ENCODE assay signal across 12 mouse cellular contexts in the genomic region with DNA sequence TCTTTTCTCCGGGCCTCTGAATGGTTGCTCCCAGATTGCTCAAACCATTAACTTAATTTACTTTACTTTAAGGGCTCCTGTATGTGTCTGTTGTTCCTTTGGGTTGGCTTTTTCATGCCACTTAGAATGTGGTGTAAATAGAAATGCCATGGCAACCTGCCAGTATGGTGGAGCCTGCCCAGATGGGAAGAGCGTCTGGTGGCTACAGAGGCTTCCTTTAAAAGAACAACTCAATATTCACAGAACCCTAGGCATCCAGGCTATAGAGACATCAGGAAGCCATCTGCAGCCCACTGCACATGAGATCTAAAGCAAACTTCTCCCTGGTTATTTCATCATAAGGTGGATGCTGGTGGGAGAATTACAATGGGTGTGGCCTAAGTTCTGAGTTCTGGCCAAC. TPM values are rescaled to one million over a fixed set of nuclear protein-coding genes. Genes with fewer than 3 reads are reported as not detected.
DNase-seq lines count a peak whose midpoint lies in the region; ATAC-seq and TF ChIP-seq lines count a peak whose summit lies in the region.
"Had no signal": no experiment of that assay in that cellular context is flagged by ENCODE, and none has a peak within 500 bp of the region (broad histone marks: within the 10 kb centered on the region; RNA-seq: fewer than 3 reads in every experiment).

No protein-coding gene starts in this region.

- H3K4me3 ChIP-seq in hindbrain, embryonic 14.5 days (replicated peaks; ENCODE audit: low read length) = no peak overlapping the region
- no peak overlapping the region for H3K4me3 ChIP-seq in hindbrain, embryonic 16.5 days (ENCODE audit: low read length)
- H3K4me3 ChIP-seq in liver, postnatal 0 days (ENCODE audit: low read depth, low read length) = no peak overlapping the region
- H3K4me3 ChIP-seq: embryonic facial prominence, embryonic 12.5 days; liver, embryonic 15.5 days; midbrain, embryonic 10.5 days; stomach, embryonic 15.5 days had no signal

- no peak overlapping the region for H3K9ac ChIP-seq in hindbrain, embryonic 14.5 days
- no peak overlapping the region for H3K9ac ChIP-seq in hindbrain, embryonic 16.5 days (ENCODE audit: low read depth, low read length)
- H3K9ac ChIP-seq in liver, postnatal 0 days (replicated peaks) = no peak overlapping the region
- H3K9ac ChIP-seq: embryonic facial prominence, embryonic 12.5 days; liver, embryonic 15.5 days; stomach, embryonic 15.5 days had no signal

- no peak for TF ChIP-seq CTCF in liver, postnatal 0 days (IDR thresholded peaks at IDR 0.05; ENCODE audit: low read depth)

- H3K4me1 ChIP-seq in hindbrain, embryonic 14.5 days (replicated peaks; ENCODE audit: control insufficient read depth, insufficient read depth, low read length) = no peaks in the 10 kb centered on the region
- H3K4me1 ChIP-seq in hindbrain, embryonic 16.5 days (ENCODE audit: control insufficient read depth, insufficient read depth, low read depth, low read length) = no peaks in the 10 kb centered on the region
- H3K4me1 ChIP-seq in liver, postnatal 0 days (ENCODE audit: insufficient read depth) = no peaks in the 10 kb centered on the region
- H3K4me1 ChIP-seq: embryonic facial prominence, embryonic 12.5 days; liver, embryonic 15.5 days; midbrain, embryonic 10.5 days; stomach, embryonic 15.5 days had no signal

- 64% methylated on average over 2 of the region's 2 CpGs for WGBS in hindbrain, embryonic 14.5 days
- WGBS in hindbrain, embryonic 16.5 days = 51% methylated on average over 2 of the region's 2 CpGs
- 64% methylated on average over 2 of the region's 2 CpGs for WGBS in liver, postnatal 0 days (ENCODE audit: insufficient replicate concordance)

- no peaks in the 10 kb centered on the region for H3K36me3 ChIP-seq in hindbrain, embryonic 14.5 days (replicated peaks; ENCODE audit: control insufficient read depth, insufficient read depth)
- H3K36me3 ChIP-seq in hindbrain, embryonic 16.5 days (ENCODE audit: control insufficient read depth, insufficient read depth, low read length) = no peaks in the 10 kb centered on the region
- H3K36me3 ChIP-seq in liver, postnatal 0 days (replicated peaks; ENCODE audit: insufficient read depth, low read length) = no peaks in the 10 kb centered on the region
- H3K36me3 ChIP-seq: liver, embryonic 15.5 days; midbrain, embryonic 10.5 days; stomach, embryonic 15.5 days had no signal

- H3K9me3 ChIP-seq in hindbrain, embryonic 14.5 days (ENCODE audit: control insufficient read depth, low read length) = 0 out of 2 replicates have a peak, but pooled peaks cover 4% of the 10 kb centered on the region
- H3K9me3 ChIP-seq in hindbrain, embryonic 16.5 days (ENCODE audit: control insufficient read depth, low read length) = no peaks in the 10 kb centered on the region
- peaks cover 3% of the 10 kb centered on the region; the same call in 1 of the 2 replicates for H3K9me3 ChIP-seq in liver, postnatal 0 days (ENCODE audit: low read length)
- H3K9me3 ChIP-seq: liver, embryonic 15.5 days; stomach, embryonic 15.5 days had no signal

- ATAC-seq in hindbrain, embryonic 14.5 days (ENCODE audit: low FRiP score) = no peak
- no peak for ATAC-seq in hindbrain, embryonic 16.5 days
- no peak for ATAC-seq in liver, postnatal 0 days
- ATAC-seq: intestine, postnatal 0 days had no signal

- H3K27ac ChIP-seq in hindbrain, embryonic 14.5 days = no peak overlapping the region
- H3K27ac ChIP-seq in hindbrain, embryonic 16.5 days (ENCODE audit: low read depth, low read length) = no peak overlapping the region
- no peak overlapping the region for H3K27ac ChIP-seq in liver, postnatal 0 days (ENCODE audit: low read depth)
- H3K27ac ChIP-seq: embryonic facial prominence, embryonic 12.5 days; liver, embryonic 15.5 days; midbrain, embryonic 10.5 days; stomach, embryonic 15.5 days had no signal

- no peaks in the 10 kb centered on the region for H3K27me3 ChIP-seq in hindbrain, embryonic 14.5 days (ENCODE audit: control insufficient read depth, insufficient read depth, low read length)
- no peaks in the 10 kb centered on the region for H3K27me3 ChIP-seq in hindbrain, embryonic 16.5 days (replicated peaks; ENCODE audit: control insufficient read depth, insufficient read depth, low read length)
- no peaks in the 10 kb centered on the region for H3K27me3 ChIP-seq in liver, postnatal 0 days (ENCODE audit: insufficient read depth, low read length)
- H3K27me3 ChIP-seq: embryonic facial prominence, embryonic 12.5 days; liver, embryonic 15.5 days; stomach, embryonic 15.5 days had no signal

- TF ChIP-seq EP300 in liver, postnatal 0 days (IDR thresholded peaks at IDR 0.05; ENCODE audit: low read depth) = no peak

- H3K4me2 ChIP-seq in hindbrain, embryonic 14.5 days (replicated peaks) = no peak overlapping the region
- H3K4me2 ChIP-seq in hindbrain, embryonic 16.5 days (ENCODE audit: low read length) = no peak overlapping the region
- no peak overlapping the region for H3K4me2 ChIP-seq in liver, postnatal 0 days (ENCODE audit: low read depth, low read length)
- H3K4me2 ChIP-seq: embryonic facial prominence, embryonic 12.5 days; liver, embryonic 15.5 days; stomach, embryonic 15.5 days had no signal

- DNase-seq in hindbrain, embryonic 14.5 days (ENCODE audit: low spot score) = peak; percentile 27
- DNase-seq in brain, adult 2 months (ENCODE audit: low read depth, low spot score) = peak; percentile 74
- DNase-seq in cerebellum, adult 9-10 months = peak; percentile 62
- DNase-seq in layer of hippocampus, postnatal 36 days = peak; percentile 16 to 21
- no peak for DNase-seq in c-Kit-positive CD71-positive TER-119-positive erythroid progenitor cells, embryonic 14.5 days (ENCODE audit: low spot score)
- DNase-seq in liver, postnatal 0 days = no peak

RNA-seq across cellular contexts. Expression of a gene that starts 18.6 kb away (rescaled TPM):
- 0.98 and 1.3 TPM in 2 replicates for polyA plus RNA-seq in hindbrain, embryonic 14.5 days (2014; fragmentation: Nextera tagmentation; extraction: Ambion mirVana)
- 0.79 and 1.1 TPM in 2 replicates for polyA plus RNA-seq in hindbrain, embryonic 16.5 days (2015; fragmentation: Nextera tagmentation; extraction: Ambion mirVana)
- 1 to 10 TPM; 4.9 to 6.0 TPM for total RNA-seq in layer of hippocampus, postnatal 36 days (2021)
- polyA plus RNA-seq in liver, postnatal 0 days (2015; fragmentation: Nextera tagmentation; extraction: Ambion mirVana) = not detected in 2 replicates

Comparison
In these comparisons a context has a peak if more than half of its experiments do, and no peak if none do; other contexts are left out.
1. DNase-seq: peak in hindbrain, embryonic 14.5 days (single experiment), brain, adult 2 months (single experiment), cerebellum, adult 9-10 months (single experiment) and layer of hippocampus, postnatal 36 days (2 of 2); none in c-Kit-positive CD71-positive TER-119-positive erythroid progenitor cells, embryonic 14.5 days (single experiment) and liver, postnatal 0 days (single experiment).